Mouse (Mus musculus): ENCODE measurements around the gene Ppp1r12a. TPM values are rescaled to one million over a fixed set of nuclear protein-coding genes. Genes with fewer than 3 reads are reported as not detected.
"Not testable (repeated sequence)": the region's sequence is repeated elsewhere in the genome, so short reads cannot be mapped to it uniquely, and the experiment has no call there.

Gene Ppp1r12a
- polyA plus RNA-seq, 3 experiments from 2014 or later, result 251 to 307 (median 255) TPM

DNA sequence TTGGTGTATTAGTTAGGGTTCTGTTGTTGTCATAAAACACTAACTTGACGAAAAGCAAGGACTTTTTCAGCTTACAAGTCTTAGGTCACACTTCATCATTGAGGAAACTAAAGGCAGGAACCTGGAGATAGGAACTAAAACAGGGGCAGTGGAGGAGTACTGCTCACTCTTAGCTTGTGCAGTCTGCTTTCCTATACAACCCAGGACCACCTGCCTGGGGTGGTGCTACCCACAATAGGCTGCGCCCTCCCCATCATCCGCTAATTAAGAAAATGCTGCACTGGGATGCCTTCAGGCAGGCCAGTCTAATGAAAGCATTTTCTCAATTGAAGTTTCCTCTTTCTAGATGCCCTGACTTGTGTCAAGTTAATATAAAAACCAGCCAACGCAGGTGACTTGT lies 40.1 kb downstream of the Ppp1r12a start:
- ATAC-seq, result no peak

DNA sequence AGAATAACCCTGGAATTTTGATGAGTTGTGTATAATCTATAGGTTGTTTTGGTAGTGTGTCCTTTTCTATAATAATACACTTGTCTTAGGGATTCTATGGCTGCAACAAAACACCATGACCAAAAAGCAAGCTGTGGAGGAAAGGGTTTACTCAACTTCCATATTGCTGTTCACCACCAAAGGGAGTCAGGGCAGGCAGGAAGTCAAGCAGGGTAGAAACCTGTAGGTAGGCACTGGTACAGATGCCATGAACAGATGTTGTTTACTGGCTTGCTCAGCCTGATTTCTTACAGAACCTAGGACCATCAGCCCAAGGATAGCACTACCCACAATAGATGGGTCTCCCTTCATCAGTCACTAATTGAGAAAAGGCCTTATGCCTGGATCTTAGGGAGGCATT lies 41.4 kb downstream of the Ppp1r12a start:
- peak; percentile 66 for ATAC-seq

DNA sequence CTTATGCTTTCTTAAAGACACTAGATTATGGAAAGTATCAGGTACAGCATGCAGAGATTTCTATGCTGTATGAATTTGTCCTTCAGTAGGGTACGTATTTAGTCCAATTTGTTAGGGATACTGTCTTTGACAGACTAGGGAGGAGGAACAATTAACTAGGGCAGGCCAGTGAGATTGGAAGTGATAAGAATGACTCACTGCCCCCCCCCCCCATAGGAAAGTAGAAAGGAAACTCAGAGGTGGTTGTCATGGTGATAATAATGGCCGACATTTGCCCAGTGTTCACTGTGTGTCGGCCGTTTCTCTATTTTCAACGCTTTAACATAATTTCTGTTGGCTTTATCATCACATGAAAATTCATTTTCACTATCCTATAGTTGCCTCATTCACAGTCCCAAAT lies 47.4 kb downstream of the Ppp1r12a start:
- ATAC-seq, result peak; percentile 40

DNA sequence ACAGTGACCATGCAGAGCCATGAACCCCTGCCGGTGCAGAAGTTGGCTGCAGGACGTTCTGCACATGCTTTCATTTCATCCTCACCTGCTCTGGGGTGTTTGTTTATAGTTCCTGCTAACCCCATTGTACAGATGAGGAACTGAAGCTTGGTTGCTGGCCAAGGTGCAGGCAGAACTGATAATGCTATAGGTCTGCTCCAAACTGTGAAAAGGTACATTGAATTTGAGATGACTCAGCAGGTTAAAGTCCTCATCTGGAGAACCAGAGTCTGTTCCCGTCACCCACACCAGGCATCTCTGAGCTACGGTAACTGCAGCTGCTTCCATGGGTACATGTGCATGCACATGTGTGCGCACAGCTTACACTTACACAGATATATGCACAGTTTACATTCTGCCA lies 62.4 kb downstream of the Ppp1r12a start:
- ATAC-seq, result no peak

DNA sequence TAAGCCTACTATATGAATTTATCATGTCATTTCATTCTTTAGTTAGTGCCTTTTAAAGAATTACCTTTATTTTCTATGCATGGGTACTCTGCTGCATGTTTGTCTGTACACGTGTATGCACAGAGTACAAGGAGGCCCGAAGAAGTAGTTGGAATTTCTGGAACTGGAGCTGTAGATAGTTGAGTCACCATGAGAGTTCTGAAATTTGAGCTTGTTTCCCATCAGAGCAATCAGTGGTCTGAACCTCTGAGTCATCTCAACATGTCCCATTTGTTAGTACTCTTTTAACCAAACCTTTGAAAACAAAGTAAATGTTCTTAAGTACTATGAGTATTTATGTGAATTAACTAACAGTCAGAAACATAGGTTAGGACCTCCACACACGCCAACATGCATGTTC lies 75.1 kb downstream of the Ppp1r12a start:
- no peak for ATAC-seq

DNA sequence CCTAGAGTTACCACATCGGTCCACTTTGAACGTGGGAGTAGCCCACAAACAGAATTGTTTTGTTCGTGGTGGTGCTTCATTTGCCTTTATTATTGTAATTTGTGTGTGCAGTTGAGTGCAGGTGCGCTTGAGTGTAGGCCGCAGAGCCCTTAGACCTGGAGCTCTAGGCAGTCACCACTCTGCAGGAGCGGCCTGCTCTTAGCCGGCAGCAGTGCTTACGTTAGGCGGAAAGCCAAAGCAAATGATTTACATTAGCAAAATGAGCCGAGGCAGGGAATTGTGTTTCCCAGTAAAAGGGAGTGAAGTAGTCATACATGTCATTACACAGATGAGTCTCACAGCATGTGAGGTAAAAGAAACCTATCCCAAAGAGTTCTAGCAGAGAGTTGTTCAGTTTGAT lies 77.1 kb downstream of the Ppp1r12a start:
- ATAC-seq, result no peak

DNA sequence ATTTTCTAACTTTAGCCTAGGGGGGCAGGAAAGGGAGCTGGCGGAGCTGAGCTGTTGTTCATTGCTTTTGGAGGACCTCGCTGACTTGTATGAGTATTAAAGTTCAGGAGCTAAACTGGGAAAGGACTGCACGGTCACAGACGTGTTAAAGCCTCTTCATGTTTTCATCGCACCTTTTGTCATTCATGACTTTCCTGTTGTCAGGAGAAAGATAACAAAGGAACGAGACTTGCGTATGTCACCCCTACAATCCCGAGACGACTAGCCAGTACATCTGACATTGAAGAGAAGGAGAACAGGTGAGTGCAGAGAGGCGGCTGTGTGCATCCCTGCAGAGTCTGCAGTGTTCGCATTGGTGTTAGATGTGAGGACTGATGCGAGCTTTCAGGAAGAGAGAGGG lies 88.7 kb downstream of the Ppp1r12a start:
- no peak for ATAC-seq

DNA sequence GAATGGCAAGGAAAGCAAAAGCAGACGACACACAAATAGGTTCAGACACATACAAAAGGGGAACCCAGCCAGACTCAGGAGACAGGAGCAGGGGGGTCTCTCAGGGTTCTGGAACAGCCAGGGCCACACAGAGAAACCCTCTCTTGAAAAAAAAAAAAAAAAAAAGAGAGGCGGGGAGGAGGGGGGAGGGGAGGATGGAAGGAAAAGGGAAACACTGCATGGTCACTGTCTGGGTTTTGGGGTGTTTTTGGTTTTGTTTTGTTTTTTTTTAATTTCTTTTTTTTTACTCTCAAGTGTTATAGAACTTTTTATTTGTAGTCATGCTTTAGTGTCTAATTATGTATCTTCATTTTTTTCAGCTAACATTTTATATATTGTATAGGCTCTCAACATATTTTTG lies 89.2 kb downstream of the Ppp1r12a start:
- ATAC-seq, result no peak

DNA sequence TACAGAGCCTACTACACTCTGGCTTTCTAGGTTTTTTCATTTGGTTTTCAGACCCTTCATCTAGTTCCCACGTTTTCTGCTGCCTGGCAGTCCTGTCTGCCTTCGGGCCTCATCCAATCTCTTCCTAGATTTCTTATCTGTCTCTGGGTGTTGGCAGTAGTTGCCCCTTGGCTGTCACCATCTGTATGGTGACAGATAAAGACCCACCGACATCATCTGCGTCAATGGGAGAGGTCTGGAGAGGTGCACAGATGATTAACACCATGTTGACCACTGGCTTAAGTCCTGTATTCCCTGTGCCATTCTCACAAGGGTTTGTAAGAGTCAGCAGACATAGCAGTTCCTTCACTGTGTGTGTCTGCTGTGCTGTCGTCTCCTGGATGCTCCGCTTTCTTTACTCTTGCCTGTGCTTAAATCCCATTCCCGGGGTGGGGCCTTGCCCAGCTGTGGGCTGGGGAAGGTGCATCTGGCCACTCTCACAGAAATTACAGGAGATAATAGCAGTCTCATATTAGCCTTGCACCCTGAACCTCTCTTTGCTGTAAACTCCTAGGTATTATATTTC lies 93.9 kb downstream of the Ppp1r12a start:
- no peak for ATAC-seq

DNA sequence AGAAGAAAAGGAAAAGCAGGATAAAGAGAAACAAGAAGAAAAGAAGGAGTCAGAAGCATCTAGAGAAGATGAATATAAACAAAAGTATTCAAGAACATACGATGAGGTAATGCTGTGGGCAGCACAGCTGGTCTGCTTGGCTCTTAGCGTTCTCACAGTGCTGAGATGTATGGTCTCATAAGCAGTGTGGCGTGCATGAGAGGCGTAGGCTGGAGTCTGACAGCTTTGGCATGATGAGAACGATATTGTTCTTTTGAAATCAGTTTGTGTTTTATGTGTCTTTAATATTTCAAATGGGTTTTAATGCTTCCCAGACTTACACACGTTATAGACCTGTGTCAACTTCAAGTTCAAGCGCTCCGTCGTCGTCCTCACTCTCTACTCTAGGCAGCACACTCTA lies 98.9 kb downstream of the Ppp1r12a start:
- ATAC-seq, result no peak

DNA sequence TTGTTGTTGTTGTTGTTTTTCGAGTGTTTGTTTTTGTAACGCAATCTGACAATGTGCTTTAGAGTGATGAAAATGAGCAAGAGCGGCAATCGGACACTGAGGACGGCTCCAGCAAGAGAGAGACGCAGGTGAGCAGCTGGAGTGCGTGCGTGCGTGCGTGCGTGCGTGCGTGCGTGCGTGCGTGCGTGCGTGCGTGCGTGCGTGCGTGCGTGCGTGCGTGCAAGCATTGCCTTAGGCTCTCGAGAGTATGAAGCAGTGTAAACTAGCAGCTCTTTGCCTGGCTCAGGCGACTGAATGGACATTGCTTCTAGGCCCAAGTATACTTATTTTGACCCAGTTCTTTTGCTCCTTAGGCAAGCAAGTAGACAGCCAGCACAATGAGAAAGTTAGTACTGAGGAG lies 102.6 kb downstream of the Ppp1r12a start:
- no peak for ATAC-seq

DNA sequence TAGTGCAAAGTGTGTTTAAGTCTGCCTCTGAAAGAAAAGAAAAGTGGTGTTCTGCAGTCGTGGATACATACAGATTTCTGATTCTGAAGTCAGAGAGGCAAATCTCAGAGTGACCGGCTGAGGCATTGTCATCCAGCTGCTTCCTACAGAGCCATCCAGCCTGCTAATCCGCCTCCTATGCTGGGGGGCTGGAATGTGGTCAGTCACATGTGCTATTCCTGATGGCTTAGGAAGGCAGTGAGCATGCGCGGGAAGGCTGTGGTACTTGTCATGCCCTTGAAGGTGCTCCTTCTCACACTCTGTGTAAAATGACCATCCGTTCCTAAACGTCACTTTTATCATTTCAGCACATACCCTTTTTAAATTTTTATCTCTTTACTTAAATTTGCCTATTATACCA lies 109.2 kb downstream of the Ppp1r12a start:
- no peak for ATAC-seq

DNA sequence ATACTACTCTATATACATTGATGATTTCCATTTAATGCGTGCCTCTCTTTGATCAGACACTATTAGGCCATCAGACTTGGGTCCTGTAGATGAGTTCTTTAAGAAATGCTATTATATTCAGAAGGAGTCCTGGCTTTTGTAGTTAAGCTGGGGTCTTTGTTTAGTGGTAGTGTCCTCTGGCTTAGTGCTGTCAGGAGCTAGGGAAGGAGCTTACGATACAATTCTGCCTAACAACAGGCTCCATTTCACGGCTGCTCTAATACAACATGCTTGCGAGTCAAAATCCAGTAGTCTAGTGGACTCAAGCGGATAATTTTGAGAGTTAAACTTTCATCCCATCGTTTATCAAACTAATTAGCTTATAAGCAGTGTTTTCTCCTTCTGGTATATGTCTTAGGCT lies 114.7 kb downstream of the Ppp1r12a start:
- ATAC-seq, result no peak

DNA sequence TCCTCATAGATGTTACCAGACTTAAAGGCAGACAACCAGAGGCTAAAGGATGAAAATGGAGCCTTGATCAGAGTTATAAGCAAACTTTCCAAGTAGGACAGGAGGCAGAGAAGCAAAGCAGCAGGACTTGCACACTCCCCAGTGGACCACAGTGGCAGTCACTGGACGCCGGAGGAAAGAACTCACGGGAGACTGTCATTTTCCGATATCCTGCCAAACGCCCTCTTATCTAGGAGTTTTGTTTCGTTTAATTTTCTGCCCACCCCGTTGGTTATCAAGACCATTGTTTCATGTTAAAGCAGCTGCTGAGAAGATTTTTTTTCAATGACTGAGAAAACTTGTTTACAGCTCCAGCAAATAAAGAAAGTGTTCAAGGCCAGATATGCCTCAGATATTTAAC lies 115.2 kb downstream of the Ppp1r12a start:
- no peak for ATAC-seq

DNA sequence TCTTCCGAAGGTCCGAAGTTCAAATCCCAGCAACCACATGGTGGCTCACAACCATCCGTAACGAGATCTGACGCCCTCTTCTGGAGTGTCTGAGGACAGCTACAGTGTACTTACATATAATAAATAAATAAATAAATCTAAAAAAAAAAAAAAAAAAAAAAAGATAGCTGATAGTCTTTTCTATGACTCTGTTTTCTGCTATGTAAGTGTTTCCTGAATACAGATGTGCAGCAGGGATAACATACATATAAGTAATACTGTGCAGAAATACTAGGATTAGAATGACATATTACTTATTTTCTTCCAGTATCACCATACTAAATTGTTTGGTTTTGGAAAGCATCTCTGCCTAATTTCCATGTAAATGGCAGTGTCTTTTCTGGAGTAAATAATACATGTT lies 119.1 kb downstream of the Ppp1r12a start:
- ATAC-seq, result not testable (repeated sequence)

DNA sequence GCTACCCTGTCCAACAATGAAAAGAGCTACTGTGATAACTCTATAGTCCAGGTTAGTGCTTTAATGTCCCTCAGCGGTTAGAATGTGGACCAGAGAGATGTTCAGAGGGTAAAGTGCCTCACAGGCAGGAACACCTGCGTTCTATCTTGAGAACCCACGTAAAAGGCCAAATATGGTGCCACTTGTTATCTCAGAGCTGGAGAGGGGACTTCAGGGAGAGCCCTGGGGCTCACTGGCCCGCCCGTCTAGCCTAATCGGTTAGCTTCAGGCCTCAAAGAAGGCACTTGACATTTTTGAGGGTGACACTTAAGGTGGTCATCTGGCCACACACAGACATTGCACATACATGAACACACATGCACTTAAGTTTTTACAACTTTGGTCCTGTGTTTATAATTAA lies 120.4 kb downstream of the Ppp1r12a start:
- ATAC-seq, result no peak

DNA sequence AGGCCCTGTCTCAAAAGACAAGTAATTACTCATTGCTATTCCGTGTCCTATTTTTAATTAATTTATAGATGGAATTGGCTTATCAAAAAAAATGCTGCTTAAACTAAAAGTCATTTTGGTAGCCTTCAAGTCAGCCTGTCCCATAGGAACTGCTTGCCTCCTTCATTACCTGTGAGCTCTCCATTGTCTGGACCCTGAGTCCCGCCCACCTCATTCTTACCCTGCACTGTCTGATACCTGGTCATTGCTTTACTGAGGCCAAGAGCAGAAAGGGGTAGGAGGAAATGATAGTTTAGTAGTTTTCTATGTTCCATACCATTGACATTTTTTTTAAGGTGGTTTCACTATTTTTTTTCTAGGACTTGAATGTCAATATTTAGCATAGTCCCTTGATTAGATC lies 121.4 kb downstream of the Ppp1r12a start:
- no peak for ATAC-seq

DNA sequence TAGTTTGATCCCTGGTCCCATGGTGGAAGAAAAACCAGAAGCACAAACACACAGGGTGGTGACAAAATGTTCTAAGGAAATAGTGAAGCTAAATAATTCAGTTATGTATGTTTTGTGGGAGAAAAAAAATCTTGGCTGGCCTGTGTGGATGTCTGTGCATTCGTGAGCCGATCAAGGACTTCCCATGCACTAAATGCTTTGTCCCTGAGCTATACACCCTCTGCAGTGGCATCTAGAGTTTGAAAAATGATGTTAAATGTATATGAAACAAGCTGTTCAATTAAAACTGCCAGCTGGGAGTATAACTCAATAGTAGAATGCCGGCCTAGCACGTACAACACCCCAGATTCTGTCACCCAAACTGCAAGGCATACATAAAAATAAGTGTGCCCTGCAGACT lies 121.8 kb downstream of the Ppp1r12a start:
- no peak for ATAC-seq

DNA sequence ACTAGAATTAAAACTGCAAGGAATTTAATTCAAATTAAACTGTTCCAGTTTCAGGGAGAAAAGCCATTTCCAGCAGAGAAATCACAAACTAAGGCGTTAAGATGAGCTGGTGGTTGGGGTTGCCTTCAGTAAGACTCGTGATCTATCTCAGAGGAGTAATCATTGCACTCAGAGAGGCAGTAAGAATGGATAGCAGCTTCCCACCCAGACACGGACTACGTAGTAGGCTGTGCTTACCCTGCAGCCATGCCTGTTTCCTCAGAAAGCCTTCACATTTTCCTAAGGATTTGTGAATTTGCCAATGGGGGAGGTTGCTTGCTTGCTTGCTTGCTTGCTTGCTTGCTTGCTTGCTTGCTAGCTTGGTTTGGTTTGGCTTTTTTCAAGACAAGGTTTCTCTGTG lies 122.5 kb downstream of the Ppp1r12a start:
- ATAC-seq, result no peak

DNA sequence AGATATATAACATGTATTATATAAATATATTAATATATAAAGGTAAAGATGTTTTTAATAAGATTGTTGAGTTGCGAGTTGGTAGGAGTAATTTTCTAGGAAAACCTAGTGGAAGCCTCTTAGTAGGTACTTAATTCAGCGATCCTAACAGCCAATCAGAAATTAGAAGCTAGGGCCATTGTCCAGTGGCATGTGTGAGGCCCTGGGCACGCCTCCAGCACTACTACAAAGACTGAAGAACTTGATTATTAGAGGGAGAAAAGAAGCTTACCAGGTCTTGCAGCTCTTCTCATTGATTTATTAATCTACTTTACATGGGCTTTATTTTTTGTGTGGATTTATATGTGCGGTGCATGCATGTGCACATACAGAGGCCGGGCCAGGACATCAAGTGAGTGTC lies 123.0 kb downstream of the Ppp1r12a start:
- no peak for ATAC-seq

DNA sequence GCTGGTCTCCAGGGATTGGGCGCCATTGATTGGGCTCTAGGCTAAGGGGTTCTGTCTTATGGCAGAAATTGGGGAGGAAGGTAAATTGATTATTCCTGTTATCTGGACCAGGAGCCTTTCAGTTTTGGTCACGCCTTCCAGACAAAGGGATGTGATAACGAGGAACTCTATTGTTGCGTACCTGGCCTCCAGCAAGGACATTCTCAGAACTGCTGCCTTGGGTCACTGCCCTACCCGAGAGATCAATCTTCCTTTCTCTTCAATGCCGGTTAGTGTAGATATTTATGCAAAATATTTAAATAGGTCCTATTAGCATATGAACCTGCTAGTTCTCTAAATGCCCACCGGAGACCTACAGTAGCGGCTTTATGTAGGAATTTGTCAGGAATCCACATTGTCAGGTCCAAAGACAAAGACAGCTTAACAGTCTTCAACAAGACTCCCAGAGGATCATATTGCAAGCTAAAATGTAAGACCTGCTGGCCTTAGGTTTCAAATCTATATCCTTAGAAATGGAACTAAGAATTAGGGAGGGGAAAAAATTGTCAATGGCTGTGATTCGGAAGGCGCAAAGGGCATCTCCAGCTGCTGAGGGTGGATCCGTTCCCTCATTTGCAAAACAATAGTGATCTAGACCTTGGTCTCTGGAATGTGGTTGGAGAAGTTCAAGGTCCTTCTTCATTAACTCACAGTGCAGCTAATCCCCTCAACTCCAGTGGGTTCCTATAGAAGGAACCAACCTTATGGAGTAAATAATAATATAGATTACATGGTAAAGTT lies 124.9 kb downstream of the Ppp1r12a start:
- no peak for ATAC-seq

DNA sequence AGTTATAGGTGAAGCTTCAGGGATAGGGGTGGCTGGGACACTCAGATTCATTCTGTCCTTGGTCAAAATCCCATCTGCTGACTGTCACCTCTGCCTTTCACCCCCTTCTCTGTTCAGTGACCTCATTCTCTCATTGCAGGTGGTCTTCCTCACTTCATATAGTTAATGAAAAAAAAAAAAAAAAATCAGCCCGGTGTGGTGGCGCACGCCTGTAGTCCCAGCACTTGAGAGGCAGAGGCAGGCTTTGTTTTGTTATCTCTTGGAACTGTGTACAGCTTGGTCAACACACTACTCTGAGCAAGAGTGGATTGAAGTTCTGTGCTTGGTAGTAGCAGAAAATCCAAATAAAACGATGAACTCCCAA lies 125.4 kb downstream of the Ppp1r12a start:
- no peak for ATAC-seq

DNA sequence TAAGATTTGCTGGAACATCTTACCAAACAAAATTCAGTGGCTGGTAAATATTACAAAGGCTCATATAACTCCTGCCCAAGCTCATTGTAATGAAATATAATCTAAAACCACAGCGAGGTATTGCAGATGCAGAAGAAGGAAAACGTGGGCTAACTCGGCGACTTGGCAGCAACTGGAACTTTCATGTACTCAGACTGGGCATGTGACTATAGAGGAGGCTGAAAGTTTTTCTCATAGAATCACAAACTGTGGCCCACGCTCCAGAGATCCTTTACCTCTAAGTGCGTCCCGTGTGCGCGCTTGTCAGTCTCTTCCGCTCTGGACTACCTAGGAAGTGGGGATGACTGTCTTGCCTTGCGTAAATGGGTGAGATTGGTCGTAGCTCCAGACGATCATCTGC lies 128.1 kb downstream of the Ppp1r12a start:
- ATAC-seq, result no peak

DNA sequence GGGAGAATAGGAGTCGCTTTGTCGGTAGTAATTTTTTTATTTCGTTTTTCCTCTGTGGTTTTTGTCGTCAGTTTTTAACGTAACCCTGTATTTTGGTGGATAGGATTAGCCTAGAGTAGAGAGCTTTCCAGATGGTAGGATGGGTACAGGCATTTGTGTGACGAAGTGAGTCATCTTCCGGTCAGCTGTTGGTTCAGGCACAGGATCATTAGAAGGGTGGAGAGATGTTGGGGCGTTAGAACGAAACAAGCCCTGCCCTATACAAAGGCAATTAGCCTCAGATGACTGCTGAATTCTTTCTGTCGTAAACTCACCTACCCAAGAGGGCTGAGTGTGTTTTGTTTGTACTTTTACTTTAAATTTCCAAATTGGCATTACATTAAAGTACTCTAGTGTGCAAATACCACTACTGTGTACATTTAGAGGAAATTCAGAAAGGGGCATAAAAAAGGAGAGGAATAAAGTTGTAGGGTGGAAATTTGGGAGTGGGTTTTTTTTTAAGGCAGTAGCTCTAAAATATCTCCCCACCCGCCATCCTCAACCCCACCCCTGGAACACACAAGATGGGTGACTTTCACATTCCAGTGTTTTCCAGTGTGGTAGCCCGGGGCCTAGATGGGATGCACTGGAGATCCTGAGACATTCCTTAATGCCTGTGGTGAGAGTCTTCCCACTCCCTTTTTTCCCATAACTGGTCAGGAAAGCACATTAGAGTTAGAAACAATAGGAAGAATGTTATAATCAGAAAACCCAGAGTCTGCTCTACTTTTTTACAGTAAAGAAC lies 129.9 kb downstream of the Ppp1r12a start:
- ATAC-seq, result no peak

Measured in inflammation-experienced regulatory T-cells, adult 6 months (primary cell).